16 mouse cellular contexts compared by ENCODE assay signal in genomic region chr7:81049966-81050365, GRCm38 (mm10).
"Had no signal": no experiment of that assay in that cellular context is flagged by ENCODE, and none has a peak within 500 bp of the region (broad histone marks: within the 10 kb centered on the region; RNA-seq: fewer than 3 reads in every experiment).

No protein-coding gene starts in this region.

- H3K36me3 ChIP-seq: neural tube, embryonic 12.5 days; stomach, embryonic 15.5 days had no signal

- H3K27me3 ChIP-seq: neural tube, embryonic 12.5 days; neural tube, embryonic 13.5 days; stomach, embryonic 15.5 days had no signal

- H3K9me3 ChIP-seq: neural tube, embryonic 12.5 days; neural tube, embryonic 13.5 days; stomach, embryonic 15.5 days had no signal

- H3K4me2 ChIP-seq: neural tube, embryonic 12.5 days; neural tube, embryonic 13.5 days; stomach, embryonic 15.5 days had no signal

- H3K4me3 ChIP-seq: neural tube, embryonic 12.5 days; neural tube, embryonic 13.5 days; stomach, embryonic 15.5 days had no signal

- H3K9ac ChIP-seq: neural tube, embryonic 12.5 days; neural tube, embryonic 13.5 days; stomach, embryonic 15.5 days had no signal

- DNase-seq: retina, postnatal 1 day; right cerebral cortex, adult 18-20 months; right cerebral cortex, postnatal 14 days; right cerebral cortex, postnatal 25 days; right cerebral cortex, postnatal 4 days; spleen, adult 18-20 months; thymus, adult 18-20 months; thymus, adult 2 months; thymus, postnatal 14 days; thymus, postnatal 25 days; thymus, postnatal 36 days; thymus, postnatal 4 days had no signal

- H3K4me1 ChIP-seq: neural tube, embryonic 12.5 days; neural tube, embryonic 13.5 days; stomach, embryonic 15.5 days had no signal

- H3K27ac ChIP-seq: neural tube, embryonic 12.5 days; neural tube, embryonic 13.5 days; stomach, embryonic 15.5 days; stomach, postnatal 0 days had no signal
